Mouse (Mus musculus): ENCODE data around the gene Bphl.

Bphl gene

DNA sequence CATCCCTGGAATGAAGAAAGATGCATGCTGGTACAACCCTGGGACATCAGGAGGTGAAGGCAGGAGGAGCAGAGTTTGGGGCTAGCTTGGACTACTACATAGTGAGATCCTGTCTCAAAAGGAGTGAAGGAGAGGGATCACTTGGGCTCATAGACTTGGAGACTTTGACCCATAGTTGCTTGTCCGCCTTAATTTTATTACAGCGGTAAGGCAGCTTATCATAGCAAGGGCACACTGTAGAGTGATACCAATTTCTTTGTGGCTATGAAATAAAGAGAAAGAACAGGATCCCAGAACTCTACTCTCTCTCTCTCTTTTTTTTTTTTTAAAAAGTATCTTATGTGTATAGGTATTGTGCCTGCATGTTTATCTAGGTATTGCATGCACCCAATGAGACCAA, 83.1 kb downstream of the Bphl start:
- DNase-seq (ENCODE audit: low read depth, low spot score) = no peak

All from retina, postnatal 7 days (tissue).